Mouse (Mus musculus): ENCODE measurements at regions not wholly inside any gene's neighbourhood (a gene's known extent, or its start where the extent isn't known, plus 50 kb on each side); places are given as distances from the start of the nearest gene placed in this dataset.

DNA sequence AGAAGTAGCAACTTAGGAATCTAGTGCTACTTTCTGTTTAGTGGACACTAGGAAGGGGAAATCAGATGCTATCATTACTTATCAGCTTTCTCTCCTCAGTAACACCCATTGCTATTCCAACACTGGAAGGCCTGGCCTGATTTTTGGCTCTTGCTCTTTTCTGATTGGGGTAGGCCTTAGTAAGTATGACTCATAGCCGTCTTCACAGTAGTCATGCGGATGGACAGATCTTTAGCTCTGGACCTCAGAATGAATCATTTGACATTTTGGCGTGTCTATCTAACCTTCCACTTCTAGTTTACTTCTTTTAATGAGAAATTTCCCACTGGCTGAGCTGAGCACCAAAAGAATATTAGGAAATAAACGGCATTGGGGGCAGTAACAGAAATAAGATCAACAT, 71.4 kb upstream of the Esx1 start:
- no peak for DNase-seq (ENCODE audit: low spot score)

- DNase-seq (ENCODE audit: low spot score): peak; percentile 10
These were observed 68.2 kb upstream of the Esx1 start for GRCm38 (mm10) chrX:137190122-137190521.

DNA sequence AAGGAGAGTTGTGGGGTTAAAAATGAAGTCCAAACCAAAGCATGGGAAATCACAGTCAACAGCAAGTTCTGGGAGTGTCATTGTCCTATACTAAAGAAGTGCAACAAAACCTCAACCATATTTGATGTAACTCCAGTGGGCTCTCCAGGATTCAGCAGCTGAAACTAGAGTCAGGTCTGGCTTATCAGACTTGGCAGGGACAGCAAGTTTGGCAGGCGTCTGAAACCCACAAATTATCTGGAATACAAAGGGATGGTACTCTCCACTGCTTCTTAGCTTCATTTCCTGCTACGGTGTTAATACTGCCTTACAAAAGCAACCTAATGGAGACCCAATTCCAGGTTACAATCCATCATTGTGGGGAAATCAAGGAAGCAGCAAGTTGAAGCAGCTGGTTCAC, 53.9 kb upstream of the Esx1 start:
- no peak for DNase-seq (ENCODE audit: low spot score)

DNA sequence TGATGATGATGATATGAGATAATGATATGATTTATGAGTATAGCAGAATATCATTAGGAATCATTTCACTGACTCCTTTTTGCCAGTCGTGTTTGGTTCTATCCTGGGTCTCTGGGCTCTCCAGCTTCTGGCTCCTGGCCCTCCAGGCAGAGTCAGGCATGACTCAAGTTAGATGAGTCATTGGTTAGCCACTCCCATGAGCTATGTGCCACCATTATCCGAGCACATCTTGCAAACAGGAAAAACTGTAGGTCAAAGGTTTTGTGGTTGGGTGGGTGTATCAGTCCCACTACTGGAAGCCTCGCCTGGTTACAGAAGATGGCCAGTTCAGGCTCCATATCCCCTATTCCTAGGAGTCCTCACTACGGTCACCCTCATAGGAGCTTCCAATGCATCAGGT, 51.6 kb upstream of the Esx1 start:
- peak; percentile 20 for DNase-seq (ENCODE audit: low spot score)

Data from adipocyte (in vitro differentiated cells).